Mouse (Mus musculus) frontal cortex, adult (tissue): ENCODE measurements around the gene Rrp36.

ENCODE experiments used
- ATAC-seq: cut with Nextera tagmentation; 2 replicates; pipeline ENCODE4 v1.9.2; 2017; ENCODE audit warnings: mild to moderate bottlenecking, moderate library complexity, mixed read lengths; ENCODE audit not compliant: low TSS enrichment

The Rrp36 gene

GRCm38 (mm10) chr17:46673850-46674529 is at the start of gene Rrp36:
TSS of gene Rrp36 (minus strand) at chr17:46674352.
- peak; percentile 97 for ATAC-seq

- no peak for ATAC-seq
These were observed 46.9 kb upstream of the Rrp36 start for GRCm38 (mm10) chr17:46721077-46721476.

DNA sequence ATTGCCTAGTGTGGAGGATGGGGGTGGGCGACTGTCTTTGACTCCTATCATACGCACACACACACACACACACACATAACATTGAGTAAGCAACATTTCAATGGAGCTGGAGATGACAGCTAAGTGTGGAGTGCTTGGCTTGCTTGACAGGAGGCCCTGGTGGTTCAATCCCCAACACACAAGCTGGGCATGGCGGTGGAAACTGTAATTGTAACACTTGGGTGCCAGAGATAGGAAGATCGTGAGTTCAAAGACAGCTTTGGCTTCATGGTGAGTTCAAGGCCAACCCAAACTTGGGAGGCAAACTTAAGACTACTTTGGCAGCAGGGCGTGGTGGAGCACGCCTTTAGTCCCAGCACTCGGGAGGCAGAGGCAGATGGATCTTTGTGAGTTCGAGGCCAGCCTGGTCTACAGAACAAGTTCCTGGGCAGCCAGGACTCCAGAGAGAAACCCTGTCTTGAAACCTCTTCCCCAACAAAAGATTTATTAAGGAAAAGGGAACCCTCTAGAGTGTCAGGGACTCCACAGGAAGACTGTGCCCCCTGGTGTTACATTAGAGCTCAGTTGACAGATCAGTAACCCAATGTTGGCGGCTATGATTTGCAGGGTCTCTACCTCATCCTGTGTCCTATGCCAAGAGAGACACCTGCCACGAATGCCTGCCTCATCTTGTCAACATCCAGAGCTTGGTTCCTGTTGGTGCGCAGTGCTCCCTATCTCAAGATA is 40.8 kb upstream of the Rrp36 start:
- ATAC-seq, result no peak

DNA sequence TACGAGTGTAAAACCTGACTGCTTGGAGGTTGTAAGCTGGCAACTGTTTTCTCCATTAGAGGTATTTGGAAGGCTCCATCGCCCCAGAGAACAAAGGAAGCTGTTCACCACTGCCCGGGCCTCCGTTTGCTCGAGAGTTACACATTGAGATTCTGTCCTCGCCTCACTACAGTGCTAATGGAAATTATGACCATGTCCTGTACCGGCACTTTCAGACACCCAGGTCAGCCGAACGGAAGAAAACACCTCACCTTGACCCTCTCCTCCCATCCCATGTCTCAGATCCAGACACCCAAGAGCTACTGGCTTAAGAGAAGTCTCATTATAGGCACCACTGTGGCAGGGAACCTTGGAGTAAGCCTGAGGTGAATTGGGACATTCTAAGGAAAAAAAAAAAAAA is 39.7 kb upstream of the Rrp36 start:
- ATAC-seq, result no peak

GRCm38 (mm10) chr17:46712442-46712841 is 38.3 kb upstream of the Rrp36 start:
- ATAC-seq, result no peak

DNA sequence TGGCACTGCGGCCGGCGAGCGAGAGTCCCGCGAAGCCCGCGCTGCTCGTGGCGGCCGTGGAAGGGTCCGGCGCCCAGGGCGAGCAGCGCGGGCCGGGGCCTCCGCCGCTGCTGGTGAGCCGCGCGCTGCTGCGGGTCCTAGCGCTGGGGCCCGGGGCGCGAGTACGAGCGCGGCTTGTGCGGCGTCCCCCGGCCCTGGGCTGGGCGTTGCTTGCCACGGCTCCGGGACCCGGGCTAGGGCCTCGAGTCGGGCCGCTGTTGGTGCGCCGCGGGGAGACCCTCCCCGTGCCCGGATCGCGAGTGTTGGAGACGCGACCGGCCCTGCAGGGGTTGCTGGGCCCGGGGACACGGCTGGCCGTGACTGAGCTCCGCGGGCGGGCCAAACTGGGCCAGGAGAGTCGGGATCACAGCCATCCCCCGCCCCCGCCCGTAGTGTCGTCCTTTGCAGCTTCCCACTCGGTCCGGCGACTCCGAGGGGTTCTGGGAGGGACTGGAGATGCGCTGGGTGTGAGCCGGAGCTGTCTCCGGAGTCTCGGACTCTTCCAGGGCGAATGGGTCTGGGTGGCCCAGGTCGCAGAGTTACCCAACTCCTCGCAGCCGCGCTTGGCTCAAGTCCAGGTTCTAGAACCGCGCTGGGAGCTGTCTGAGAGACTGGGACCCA is 37.6 kb upstream of the Rrp36 start:
- ATAC-seq, result peak; percentile 56; the same call in 1 of the 2 replicates

- peak; percentile 95 for ATAC-seq
These were observed 36.9 kb upstream of the Rrp36 start, which contains the start of gene Pex6 for GRCm38 (mm10) chr17:46710959-46711597. TSS of gene Pex6 (plus strand) at chr17:46711463.

- no peak for ATAC-seq
These were observed 32.4 kb upstream of the Rrp36 start for GRCm38 (mm10) chr17:46706375-46707089.

DNA sequence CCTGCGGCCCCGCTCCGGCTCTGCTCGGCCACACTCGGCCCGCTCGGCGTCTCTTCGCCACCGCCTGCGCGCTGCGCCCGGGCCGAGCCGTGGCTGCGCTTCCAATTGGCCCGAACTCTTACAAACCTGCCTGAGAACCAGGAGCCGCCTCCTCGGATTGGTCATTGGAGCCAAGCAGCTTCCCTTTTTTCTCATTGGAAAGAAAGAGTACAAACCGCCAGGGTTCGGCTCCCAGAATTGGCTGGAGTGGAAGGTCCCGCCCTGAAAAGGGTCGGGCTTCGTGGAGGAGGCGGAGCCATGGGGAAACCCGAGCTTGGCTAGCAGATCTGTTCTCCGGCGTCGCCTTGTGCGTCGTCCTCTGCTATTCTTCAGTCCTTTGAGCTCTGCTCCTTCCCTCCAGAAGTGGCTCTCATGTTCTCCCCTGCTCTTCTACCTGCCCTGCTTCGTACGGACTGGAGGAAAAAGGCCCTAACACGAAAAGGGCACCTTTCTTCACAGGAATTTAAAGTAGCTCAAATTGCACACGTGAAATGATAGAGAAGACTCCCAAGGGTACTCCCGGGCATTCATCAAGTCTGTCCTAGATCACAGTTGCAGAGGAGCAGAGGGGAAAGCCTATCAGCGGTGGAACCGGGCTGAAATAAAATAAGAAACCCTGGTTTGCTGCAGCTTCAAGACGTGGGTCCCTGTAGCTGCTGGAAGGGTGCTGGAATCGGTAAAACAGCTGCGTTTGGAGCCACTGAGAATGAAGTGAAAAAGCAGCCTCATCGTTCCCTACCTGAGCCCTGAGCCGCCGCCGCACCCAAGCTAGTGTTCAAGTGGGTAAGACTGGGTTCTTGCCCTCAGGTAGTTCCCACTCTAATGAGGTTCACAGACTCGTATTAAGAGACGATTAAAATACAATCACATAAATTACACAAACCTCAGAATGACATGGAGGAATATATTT is 31.0 kb upstream of the Rrp36 start, which contains the start of gene Ppp2r5d:
TSS of gene Ppp2r5d (minus strand) at position 225 of the 949 bp plus-strand sequence.
- ATAC-seq, result peak; percentile 93

GRCm38 (mm10) chr17:46703971-46704886 is 30.1 kb upstream of the Rrp36 start:
- ATAC-seq, result peak; percentile 15; the same call in 1 of the 2 replicates

DNA sequence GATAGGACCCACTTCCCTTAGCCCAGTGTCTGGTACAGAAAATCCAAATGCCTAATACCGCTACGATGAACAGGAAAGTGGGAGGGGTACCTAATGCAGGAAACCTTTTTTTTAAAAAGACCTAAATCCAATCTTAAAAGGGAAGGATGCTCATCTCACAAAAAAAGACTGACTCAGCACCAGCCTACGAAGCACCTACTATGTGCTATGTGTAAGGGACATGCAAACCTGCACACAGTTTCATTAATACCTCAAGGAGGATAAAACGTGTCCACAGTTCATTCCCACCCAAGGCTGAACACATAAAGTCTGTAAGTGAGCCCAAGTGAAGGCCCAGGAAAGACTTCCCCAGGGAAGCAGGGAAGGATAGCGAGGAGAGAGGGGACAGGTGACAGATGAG is 28.4 kb upstream of the Rrp36 start:
- ATAC-seq, result no peak

- ATAC-seq, result no peak
These were observed 27.9 kb upstream of the Rrp36 start for GRCm38 (mm10) chr17:46702100-46702499.

DNA sequence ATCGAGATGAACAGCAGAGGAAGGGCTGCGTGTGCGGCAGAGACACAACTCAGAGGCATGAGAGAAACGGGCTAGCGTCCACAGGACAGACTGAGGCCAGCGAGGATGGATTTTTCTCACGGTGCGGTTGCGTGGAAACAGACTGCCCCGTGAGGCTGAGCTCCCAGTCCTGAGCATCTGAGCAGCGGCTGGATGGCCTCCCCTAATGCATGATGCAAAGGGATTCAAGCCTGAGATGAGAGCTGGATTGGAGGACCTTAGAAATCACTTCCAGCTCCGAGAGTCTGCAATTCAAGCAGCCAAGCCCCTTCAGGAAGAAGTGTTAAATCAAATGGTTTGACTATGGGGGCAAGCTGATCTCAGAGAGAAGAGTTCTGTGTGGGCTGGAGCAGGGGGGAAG is 27.3 kb upstream of the Rrp36 start:
- ATAC-seq, result no peak

DNA sequence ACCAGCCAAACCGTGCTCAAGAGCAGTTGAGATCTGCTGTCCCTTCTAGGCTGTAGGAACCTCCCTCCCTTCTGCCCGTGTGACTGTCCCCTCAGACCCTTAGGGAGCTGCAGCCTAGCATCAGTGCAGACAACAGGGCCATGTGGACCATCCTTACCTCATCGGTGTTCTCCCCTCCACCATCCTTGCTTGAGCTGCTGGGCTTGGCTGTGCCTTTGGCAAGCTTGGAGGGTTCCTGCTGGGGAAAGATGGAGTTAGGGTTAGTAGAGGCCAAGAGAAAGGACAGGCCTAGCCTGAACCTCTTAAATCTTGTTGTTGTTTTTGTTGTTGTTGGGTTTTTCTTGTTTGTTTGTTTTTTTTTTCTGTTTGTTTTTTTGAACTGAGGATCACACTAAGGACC is 25.8 kb upstream of the Rrp36 start:
- no peak for ATAC-seq

GRCm38 (mm10) chr17:46699245-46699644 is 25.1 kb upstream of the Rrp36 start:
- ATAC-seq, result no peak

DNA sequence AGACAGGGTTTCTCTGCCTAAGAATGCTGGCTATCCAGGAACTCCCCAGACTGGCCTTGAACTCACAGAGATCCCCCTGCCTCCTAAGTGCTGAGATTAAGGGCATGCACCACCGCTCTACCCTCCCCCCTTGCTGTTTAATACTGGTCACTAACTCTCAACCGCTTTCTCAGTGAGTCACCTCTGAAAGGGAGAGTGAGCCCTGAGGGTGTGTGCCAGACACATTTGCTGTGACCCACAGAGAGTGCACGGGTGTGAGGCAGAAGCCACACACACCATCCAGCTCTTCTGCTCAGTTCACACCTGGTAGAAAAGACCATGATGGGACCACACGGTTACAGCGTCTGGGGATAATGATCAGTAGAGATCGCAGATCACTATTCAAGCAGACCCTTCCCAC is 24.4 kb upstream of the Rrp36 start:
- ATAC-seq, result no peak

DNA sequence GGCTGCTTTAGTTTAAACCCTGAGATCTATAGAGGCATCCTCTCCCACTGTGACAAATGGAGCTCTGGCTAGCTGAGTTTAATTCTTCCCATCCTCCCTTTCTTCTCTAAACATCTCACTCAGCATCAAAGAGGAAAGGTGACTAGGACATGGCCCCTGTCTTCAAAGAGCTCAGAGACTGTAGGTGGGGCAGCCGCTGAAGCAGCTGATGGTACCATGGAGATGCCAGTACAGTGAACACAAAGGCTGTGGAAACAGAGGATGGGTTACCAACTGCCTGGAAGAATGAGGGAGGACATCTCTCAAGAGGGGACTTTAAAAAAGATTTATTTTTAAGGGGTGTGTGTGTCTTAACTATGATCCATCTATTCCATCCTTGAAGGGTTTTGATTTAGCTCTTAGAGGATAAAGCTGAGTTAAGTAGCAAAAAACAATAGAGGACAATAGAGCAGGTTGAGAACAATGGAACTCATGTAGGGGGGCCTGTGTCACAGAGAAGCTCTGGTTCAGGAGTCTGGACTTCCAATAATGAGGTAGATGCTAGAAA is 20.4 kb upstream of the Rrp36 start:
- ATAC-seq, result no peak

DNA sequence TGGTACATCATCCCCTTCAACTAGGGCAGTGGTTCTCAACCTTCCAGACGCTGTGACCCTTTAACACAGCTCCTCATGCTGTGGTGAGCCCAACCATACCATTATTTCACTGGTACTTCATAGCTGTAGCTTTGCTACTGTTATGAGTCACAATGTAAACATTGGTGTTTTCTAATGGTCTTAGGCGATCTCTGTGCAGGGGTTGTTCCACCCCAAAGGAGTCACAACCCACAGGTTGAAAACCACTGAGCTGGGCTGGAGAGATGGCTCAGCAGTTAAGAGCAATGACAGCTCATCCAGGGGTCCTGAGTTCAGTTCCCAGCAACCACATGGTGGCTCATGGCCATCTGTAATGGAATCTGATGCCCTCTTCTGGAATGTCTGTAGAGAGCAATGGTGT is 17.2 kb upstream of the Rrp36 start:
- no peak for ATAC-seq

DNA sequence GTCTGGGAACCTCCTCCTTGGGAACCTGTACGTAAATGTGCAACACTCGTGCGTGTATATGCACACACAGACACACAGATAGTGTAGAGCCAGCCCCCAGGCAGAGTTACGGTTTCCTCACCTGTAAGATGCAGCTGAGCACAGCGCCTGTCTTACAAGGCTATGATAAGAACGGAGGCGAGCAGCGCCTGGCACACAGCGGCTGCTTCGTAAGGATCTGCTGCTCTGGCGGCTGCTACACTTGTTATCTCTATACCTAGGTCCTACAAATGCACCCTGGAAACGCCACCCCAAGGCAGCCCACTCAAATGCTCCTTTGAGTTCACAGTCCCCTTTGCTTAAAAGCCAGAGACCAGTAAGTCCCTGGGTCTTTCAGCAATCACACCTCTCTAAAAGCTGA is 16.5 kb upstream of the Rrp36 start:
- no peak for ATAC-seq
